Mouse (Mus musculus) splenic B cell, adult 2 months (primary cell): Measurements from ENCODE around the gene Mypn.

ENCODE experiments used
- DNase-seq: peaks from one replicate; pipeline ENCODE4 v3.0.0-alpha.2; 2011; ENCODE audit warnings: low read depth, low spot score
- H3K27me3 ChIP-seq: 2 replicates; pipeline ENCODE4 v1.6.1; 2012; ENCODE audit warnings: mild to moderate bottlenecking, low read length, moderate library complexity, mixed read lengths; ENCODE audit not compliant: control insufficient read depth, poor library complexity, insufficient read depth, severe bottlenecking
- H3K36me3 ChIP-seq: 2 replicates; pipeline ENCODE4 v1.6.1; 2012; ENCODE audit warnings: mild to moderate bottlenecking, low read length, moderate library complexity, mixed read lengths; ENCODE audit not compliant: control insufficient read depth, poor library complexity, insufficient read depth, severe bottlenecking

Gene Mypn

GRCm38 (mm10) chr10:63091915-63092314 is 111.8 kb downstream of the Mypn start:
- H3K27me3 ChIP-seq: no peaks in the 10 kb centered on the region
- no peak for DNase-seq
- no peaks in the 10 kb centered on the region for H3K36me3 ChIP-seq

DNA sequence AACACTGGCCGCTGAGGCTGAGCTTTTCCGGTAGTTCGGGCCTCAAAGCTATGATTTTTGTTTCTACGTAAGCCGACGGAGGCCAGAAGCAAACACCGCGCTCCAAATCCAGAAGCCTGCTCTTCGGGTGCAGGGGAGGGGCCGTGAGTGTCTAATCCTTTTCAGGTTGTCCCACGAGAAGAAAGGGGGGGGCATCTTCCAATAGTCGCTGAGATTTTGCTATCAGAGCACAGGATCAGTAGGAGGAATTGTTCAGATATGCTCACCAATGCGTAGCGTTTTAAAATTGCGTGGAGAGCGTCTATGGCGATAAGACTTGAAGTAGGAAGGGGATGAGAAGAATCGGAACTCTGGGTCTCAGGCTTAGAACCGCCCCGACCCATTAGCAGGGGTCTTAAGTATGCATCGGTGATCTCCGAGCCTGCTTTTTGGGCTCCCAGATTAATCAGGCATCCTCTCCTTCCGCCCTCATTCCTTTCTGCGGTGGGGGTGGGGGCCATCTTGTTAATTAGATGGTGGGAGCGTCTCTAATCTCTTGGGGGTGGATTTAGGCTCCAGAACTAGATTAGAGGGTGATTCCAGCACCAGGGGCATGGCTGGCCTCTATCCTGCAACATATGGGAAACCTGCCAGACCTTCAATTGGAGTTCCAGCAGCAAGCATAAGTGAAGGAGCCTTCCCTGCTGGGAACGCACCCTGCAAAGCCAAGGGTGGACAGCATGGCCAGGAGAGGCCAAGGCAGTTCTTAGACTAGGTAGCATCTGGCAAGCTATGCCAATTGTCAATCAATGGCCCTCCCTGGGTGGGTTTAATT is 113.8 kb downstream of the Mypn start:
- no peaks in the 10 kb centered on the region for H3K36me3 ChIP-seq
- no peaks in the 10 kb centered on the region for H3K27me3 ChIP-seq
- no peak for DNase-seq

GRCm38 (mm10) chr10:63089103-63089757 is 114.5 kb downstream of the Mypn start:
- DNase-seq: peak; percentile 20
- H3K27me3 ChIP-seq: no peaks in the 10 kb centered on the region
- H3K36me3 ChIP-seq: no peaks in the 10 kb centered on the region

DNA sequence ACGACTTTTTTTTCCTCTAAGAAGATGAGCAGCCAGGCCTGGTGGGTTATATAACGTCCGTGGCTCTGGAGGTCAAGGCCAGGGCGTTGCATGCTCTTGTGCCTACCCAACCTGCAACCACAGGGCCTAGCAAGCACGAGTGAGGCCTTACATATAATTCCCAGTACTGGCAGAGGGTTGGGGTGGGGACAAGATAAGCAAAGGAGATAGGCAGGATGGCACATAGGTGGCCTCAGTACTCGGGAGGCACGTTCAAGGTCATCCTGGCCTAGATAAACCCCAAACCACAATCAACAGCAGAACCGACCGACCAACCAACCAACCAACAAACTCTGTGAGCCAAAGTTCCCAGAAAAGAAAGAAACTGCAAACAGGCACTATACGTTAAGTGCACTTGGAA is 117.4 kb downstream of the Mypn start:
- DNase-seq: no peak
- H3K36me3 ChIP-seq: no peaks in the 10 kb centered on the region
- no peaks in the 10 kb centered on the region for H3K27me3 ChIP-seq

DNA sequence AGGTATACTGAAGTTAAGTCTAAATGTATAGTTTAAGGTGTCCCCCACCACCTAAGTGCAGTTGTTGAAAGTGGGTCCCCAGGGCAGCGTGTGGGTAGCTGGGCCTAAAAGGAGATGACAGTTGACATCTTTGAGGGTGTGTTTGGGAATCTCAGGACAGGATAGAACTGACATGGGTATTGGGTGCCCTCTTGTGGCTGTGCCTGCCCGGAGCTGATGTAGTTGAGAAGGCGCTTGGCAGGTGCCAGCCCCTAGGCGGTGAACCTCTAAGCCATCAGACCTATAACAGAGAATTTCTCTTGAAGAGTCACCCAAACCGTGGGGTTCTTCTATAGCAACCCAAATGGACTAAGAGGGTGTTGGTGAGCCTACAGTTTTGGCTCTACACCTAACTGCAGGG is 137.8 kb downstream of the Mypn start:
- Histone ChIP-seq H3K27me3 (no peaks in the 10 kb centered on the region), H3K36me3 (no peaks in the 10 kb centered on the region)
- DNase-seq: peak; percentile 87
